Mouse (Mus musculus): ENCODE measurements around the gene Naa16. TPM values are rescaled to one million over a fixed set of nuclear protein-coding genes. Genes with fewer than 3 reads are reported as not detected.

The Naa16 gene
- total RNA-seq, 2 experiments from 2014 or later = 12.2 to 18.1 TPM

DNA sequence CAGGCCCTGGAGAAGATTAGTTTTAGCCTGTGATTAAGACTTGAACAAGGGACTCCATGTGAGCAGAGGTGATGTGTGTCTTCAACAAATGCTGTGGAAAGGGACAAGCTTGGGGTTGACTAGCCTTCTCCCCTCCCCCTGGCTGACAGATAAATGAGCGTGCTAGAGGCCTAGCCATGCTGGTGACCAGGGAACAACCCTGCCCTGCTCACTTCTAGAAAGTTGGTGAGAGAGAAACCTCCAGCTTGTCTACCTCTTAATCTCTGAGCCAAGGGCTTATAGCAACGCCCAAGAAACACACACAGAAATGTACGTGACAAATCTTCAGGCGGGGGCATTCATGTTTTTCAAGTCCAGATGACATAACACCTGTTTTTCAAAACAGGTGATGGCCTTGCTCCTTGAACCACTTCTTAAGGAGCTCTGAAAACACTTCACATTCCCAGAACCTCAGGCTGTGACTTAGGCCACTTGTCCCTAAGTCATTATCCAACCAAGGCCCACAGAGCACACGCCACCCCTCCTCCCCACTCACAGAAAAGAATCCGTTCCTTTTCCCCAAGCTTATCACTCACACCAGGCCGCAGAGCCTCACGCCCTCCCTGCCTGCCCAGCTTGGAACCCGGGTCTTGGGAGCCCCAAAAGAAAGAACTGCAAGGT lies 108.6 kb downstream of the Naa16 start:
- DNase-seq = no peak
- intact Hi-C loops (cut with DNase I) = no loop called here

DNA sequence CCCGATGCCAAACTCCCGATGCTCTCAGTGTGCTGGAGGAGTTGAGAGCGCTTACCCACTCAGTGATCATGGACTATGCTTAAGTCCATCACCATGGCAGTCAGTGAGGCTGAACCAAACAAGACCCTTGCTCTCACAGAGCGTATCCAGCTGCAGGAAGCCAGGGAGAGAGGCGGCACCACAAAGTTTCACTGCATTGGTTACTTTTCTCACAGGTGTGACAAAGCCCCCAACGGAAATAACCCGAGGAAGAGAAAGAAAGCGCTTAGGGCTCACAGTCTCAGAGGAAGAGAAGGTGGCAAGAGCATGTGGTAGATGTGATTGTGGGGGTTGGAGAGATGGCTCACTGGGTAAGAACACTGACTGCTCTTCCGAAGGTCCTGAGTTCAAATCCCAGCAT lies 110.1 kb downstream of the Naa16 start:
- intact Hi-C loops (cut with DNase I) = no loop called here
- no peak for DNase-seq

DNA sequence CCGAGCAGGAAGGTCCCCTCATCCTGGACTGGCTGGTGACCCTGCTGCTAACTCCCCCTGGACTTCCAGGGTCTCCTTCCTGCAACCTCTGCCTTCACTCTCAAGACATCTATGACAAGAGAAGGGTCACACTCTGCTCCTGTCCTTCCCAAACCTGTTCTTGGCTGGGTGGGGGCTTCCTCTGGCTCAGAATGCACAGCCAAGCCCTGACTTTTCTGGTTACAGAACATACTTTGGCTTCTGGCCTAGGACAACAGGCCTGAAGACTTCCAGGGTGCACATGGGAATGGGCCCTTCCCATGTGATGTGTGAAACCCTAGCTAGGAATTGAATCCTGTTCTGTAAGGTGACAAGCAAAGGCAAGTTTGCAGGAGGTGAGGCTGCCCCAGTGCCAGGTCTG lies 111.1 kb downstream of the Naa16 start:
- DNase-seq = no peak
- intact Hi-C loops (cut with DNase I) = no loop called here

DNA sequence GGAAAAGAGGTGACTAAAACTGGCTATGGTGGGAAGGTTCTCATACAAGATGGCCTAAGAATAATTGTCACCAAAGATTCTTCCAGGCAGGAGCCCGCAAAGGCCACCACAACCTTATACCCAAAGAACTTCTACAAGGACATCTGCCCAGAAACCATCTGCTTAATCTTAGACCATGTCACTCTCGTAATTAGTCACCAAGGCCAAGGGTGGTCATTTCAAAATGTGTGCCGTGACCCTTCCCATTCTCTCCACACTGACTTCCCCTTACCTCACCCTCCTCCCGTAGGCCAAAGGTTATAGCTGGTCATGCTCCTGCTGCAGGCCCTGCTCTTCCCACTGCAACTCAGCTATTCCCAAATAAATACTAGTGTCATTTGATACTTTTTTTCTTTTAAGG lies 111.7 kb downstream of the Naa16 start:
- no peak for DNase-seq
- intact Hi-C loops (cut with DNase I) = no loop called here

GRCm38 (mm10) chr14:79277922-79278321 lies 112.7 kb downstream of the Naa16 start:
- DNase-seq = peak; percentile 52 to 53
- intact Hi-C loops (cut with DNase I) = no loop called here

DNA sequence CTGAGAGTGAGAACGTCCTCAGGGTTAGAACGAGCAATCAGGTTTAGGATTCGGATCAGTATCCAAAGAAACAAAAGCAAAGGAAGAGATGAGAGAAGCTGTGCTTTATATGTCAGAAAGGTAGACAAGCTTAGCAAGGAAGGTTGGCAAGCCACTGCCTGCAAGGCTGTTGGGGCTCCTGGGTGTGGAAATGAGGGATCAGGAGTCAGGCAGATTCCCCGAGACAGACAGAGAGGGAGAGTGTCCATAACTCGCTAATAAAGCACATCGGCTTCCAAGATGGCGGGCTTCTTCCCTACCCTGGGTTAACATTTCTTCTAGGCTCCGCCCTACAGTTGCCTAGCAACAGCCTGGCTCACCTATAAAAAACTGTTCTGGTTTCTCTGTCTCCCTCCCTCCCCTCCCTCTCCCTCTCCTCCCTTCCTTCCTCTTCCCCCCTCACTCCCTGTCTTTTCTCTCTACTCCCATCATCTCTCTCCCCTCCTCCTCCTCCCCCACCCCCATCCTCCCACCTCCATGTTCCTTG lies 114.6 kb downstream of the Naa16 start:
- intact Hi-C loops (cut with DNase I) = loop anchor here (2.0 kb wide), 1 partner anchor 17 kb away; no protein-coding TSS in a partner anchor
- DNase-seq = no peak

- DNase-seq = no peak
- intact Hi-C loops (cut with DNase I) = loop anchor here (2.0 kb wide), 1 partner anchor 17 kb away; no protein-coding TSS in a partner anchor
Measured at GRCm38 (mm10) chr14:79275441-79275840, 115.1 kb downstream of the Naa16 start.

Other genes with a start within 250 kb of the Naa16 start
- gene Zfp957, start 143.4 kb downstream of the Naa16 start, total RNA-seq (2021) = not detected
- 10 to 100 TPM; 51.6 to 57.6 TPM for gene Rgcc, start 89.1 kb downstream of the Naa16 start, total RNA-seq (2021)
- 1 to 10 TPM; 5.0 to 6.1 TPM for gene Mtrf1, start 7.0 kb upstream of the Naa16 start, total RNA-seq (2021)
- gene Kbtbd7, start 35.7 kb upstream of the Naa16 start, total RNA-seq (2021) = 10 to 100 TPM; 12.4 to 13.1 TPM
- gene Kbtbd6, start 61.1 kb upstream of the Naa16 start, total RNA-seq (2021) = under 1 TPM; 0.37 to 0.62 TPM
- 10 to 100 TPM; 21.3 to 23.3 TPM for gene Elf1, start 90.4 kb upstream of the Naa16 start, total RNA-seq (2021)
- gene Wbp4, start 90.7 kb upstream of the Naa16 start, total RNA-seq (2021) = 10 to 100 TPM; 22.8 to 24.8 TPM
- 10 to 100 TPM; 83.3 to 89.9 TPM for gene Sugt1, start 196.9 kb upstream of the Naa16 start, total RNA-seq (2021)